Mouse (Mus musculus) cortical plate, adult 2 months (tissue): Measurements from ENCODE around the gene Selenon. TPM values are rescaled to one million over a fixed set of nuclear protein-coding genes. Genes with fewer than 3 reads are reported as not detected.
"Not testable (repeated sequence)": the region's sequence is repeated elsewhere in the genome, so short reads cannot be mapped to it uniquely, and the experiment has no call there.

ENCODE experiments used
- H3K27ac ChIP-seq: fragments of 200-500 bp; 2 replicates; pipeline ENCODE4 v1.5.1; 2012; ENCODE audit warnings: low read length, control low read depth, inconsistent platforms; ENCODE audit not compliant: insufficient read depth
- H3K4me1 ChIP-seq: fragments of 200-500 bp; 2 replicates; pipeline ENCODE4 v1.6.1; 2011; ENCODE audit warnings: low read length; ENCODE audit not compliant: control insufficient read depth, insufficient read depth
- H3K4me3 ChIP-seq: fragments of 200-500 bp; 2 replicates; pipeline ENCODE4 v1.5.1; 2011; ENCODE audit warnings: mild to moderate bottlenecking, low read length, control low read depth; ENCODE audit not compliant: insufficient read depth
- CTCF ChIP-seq: fragments of 200-500 bp; IDR thresholded peaks from 2 replicates; pipeline ENCODE4 v1.5.1; 2011; ENCODE audit warnings: mild to moderate bottlenecking, control low read depth, low read length; ENCODE audit not compliant: insufficient read depth; ENCODE audit errors: extremely low read depth
- POLR2A ChIP-seq: fragments of 200-500 bp; IDR thresholded peaks from 2 replicates; pipeline ENCODE4 v1.6.1; 2011; ENCODE audit warnings: mild to moderate bottlenecking, low read length, control low read depth; ENCODE audit not compliant: insufficient read depth; ENCODE audit errors: extremely low read depth
- polyA plus RNA-seq: library from polyadenylated mRNA; depleted of rRNA; stranded (reverse); fragments of >200 nt; gene quantifications from 2 replicates; pipeline ENCODE4 v1.2.3, GENCODE M21; 2012

The Selenon gene
- polyA plus RNA-seq, 1 experiment = 19.0 TPM

DNA sequence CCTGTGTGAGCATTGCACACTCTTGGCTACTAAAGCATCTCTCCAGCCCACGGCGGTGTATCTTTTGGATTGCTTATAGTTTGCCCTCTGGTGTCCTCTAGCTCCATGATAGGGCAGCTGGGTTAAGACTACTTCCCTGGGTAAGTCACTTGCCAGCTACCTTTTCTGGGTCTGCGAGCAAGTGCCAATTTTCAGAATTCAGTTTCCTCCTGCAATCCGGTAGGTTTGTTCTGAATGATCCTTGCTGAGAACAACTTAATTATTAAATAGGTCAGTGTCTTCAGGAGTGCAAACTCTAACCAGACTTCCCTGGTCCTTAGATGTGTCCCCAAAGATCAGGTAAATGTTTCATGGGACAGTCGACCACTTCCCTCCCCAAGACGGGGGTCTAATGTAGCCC, 50.9 kb downstream of the Selenon start:
- no peak overlapping the region for H3K4me3 ChIP-seq
- TF ChIP-seq CTCF (no peak), POLR2A (no peak)

DNA sequence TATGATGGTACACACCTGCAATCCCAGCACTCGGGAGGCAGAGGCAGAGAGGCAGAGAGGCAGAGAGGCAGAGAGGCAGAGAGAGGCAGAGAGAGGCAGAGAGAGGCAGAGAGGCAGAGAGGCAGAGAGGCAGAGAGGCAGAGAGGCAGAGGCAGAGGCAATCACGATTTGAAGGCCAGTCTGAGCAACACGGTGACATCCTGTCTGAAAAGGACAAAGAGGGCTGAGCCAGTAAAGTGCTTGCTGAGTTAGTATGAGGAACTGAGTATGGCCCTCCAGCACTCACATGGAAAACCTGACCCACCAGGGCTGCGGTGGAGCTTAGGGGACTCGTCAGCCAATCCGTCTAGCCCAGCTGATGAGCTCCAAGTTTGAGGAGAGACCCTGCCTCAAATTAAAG, 53.0 kb downstream of the Selenon start:
- H3K4me1 ChIP-seq, H3K27ac ChIP-seq, H3K4me3 ChIP-seq: not testable (repeated sequence)

More for the DNA sequence above, 50.9 kb downstream of the Selenon start:
- no peak overlapping the region for H3K27ac ChIP-seq
- H3K4me1 ChIP-seq = peaks cover 4% of the 10 kb centered on the region; the same call in 1 of the 2 replicates

DNA sequence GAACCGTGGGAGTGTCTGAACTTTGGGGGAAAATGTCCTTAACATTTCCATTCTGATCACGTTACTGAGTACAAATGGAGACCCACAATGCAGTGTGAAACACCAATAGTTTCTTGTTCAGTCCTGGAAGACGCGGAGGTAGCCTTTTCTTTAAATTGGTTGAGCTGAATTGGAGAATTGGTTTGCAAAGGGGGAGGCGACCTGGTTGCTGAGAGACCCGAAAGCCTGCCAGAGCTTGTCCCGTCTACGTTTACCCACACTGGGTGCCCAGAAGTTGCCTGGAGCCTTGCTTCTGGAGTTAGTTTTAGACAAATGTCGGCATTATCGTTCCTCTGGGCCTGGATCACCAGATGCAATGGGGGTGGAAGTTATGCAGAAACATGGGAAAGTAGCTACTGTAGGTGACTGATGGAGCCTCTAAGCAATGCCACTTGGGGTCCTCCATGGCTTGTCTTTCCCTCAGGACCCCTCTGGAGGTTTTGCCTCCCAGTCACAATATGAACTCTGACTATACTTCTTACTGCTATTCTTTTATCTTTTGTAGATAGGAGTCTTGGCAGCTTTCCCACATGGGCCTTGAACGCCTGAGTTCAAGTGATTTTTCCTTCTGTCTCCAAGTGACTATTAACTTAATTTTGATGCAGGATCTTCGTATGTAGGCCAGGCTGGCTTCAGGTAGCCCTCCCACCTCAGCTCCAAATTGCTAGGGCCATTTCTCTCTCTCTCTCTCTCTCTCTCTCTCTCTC, 53.8 kb downstream of the Selenon start:
- no peak for TF ChIP-seq POLR2A
- no peak for TF ChIP-seq CTCF
- peaks cover 8% of the 10 kb centered on the region; the same call in 1 of the 2 replicates for H3K4me1 ChIP-seq
- peak overlapping the region; percentile 48 for H3K4me3 ChIP-seq
- peak overlapping the region; percentile 91 for H3K27ac ChIP-seq

DNA sequence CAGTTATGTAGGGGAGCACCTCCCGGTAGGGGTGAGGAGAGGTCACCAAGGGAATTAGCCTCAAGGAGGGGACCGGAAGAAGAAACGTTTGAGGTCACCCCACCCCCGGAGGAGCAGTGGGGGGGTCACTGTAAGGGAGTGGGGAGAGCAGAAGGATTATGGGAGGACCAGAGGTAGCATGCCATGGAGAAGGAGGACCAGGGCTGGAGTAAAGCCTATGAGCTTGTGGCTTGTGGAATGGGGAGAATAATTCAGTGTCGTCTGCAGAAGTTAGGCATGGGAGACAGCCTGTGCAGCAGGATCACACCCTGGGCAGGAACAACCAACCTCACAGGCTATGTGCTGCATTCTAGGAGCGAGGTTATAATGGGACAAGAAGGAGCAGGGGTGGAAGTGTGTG, 54.7 kb downstream of the Selenon start:
- H3K27ac ChIP-seq = peak overlapping the region; percentile 91
- H3K4me3 ChIP-seq = peak overlapping the region; percentile 48
- TF ChIP-seq CTCF (no peak), POLR2A (no peak; the same call in 1 of the 2 replicates)
- peaks cover 8% of the 10 kb centered on the region; the same call in 1 of the 2 replicates for H3K4me1 ChIP-seq

DNA sequence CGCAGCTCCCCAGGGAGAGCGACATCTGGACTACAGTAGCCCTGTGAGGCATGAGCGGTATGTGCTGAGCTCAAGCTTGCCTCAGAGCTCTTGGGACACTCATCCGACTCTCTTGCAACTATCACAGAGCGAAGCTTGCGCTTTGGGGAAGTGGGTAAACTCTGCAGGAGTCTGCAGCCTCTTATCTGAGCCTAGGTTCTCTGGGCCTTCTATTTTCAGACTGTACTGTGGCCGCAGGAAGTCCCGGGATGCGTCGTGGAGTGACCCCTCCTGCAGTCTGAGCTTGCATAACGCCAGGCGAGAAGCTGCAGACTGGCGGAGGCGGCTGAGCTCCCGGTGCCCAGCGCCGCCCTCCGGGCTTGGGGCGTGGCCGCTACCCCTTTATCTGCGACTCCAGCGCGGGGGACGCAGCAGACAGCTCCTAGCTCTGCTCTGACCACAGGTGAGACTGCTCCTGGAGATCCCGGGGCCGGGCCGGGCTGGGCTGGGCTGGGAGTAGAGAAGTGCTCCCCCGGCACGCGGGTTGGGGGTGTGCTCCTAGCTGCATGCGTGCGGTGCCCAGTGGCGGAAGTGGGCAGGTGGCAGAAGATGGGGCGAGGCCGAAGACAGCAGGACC, 55.3 kb downstream of the Selenon start, which contains the start of gene Paqr7:
TSS of gene Paqr7 (plus strand) at position 103 of the 616 bp plus-strand sequence.
- Histone ChIP-seq H3K27ac (peak within 1 kb of the TSS; percentile 91), H3K4me1 (peaks cover 8% of the 10 kb centered on the region; the same call in 1 of the 2 replicates), H3K4me3 (peak within 1 kb of the TSS; percentile 48)
- TF ChIP-seq POLR2A = peak; percentile 74
- TF ChIP-seq CTCF = no peak

DNA sequence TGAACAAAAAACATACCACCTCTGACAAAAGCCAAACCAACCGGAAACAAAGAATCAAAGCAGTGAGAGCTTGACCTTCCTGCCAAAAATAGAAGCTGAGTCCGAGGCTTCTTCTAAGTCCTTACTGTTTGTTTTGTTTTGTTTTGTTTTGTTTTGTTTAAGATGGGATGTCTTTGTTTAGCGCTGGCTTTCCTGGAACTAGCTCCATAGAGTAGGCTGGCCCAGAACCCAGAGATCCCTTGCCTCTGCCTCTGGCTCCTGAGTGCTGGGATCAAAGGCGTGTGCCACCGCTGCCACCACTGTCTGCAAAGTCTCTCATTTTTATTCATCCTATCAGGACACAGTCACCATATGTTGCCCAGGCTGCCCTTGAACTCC, 56.4 kb downstream of the Selenon start:
- no peak overlapping the region for H3K4me3 ChIP-seq
- TF ChIP-seq CTCF (no peak), POLR2A (no peak)
- H3K4me1 ChIP-seq = peaks cover 8% of the 10 kb centered on the region; the same call in 1 of the 2 replicates
- peak overlapping the region; percentile 91 for H3K27ac ChIP-seq

DNA sequence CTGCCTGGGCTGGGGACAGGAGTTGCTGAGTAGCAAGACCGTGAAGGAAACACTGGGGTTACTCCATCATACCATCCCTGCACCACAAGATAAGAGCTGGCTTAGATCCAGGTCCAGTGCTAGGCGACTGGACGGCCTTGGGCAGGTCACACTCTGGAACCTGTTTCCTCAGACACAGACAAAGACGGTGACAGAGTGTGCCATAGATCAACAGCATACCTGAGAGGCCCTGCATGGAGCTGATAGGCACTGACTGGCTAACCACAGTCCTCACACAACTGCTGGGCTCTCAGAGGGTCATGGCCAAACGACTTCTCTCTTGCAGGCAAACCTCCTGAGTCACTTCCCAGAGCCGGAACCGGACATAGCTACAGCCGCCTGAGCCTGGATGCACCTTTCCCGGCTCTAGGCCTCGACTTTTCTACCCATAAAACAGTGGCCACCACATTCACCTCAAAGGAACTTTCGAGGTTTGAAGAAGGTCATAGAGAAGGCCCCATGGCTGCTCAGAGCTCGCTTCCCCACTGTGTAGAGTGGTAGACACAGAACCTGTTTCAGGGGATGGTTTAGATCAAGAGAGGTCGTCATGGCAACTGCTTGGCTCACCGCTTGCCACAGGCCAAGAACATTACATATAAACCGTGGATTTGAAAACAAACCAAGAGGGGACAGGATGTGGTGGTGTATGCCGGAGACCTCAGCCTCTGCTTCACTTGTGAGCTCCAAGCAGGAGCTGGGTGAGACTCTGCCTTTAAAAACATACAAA, 57.0 kb downstream of the Selenon start:
- no peak for TF ChIP-seq POLR2A
- TF ChIP-seq CTCF = no peak
- Histone ChIP-seq H3K4me3 (no peak overlapping the region), H3K27ac (peak overlapping the region; percentile 56; the same call in 1 of the 2 replicates), H3K4me1 (peaks cover 8% of the 10 kb centered on the region; the same call in 1 of the 2 replicates)

DNA sequence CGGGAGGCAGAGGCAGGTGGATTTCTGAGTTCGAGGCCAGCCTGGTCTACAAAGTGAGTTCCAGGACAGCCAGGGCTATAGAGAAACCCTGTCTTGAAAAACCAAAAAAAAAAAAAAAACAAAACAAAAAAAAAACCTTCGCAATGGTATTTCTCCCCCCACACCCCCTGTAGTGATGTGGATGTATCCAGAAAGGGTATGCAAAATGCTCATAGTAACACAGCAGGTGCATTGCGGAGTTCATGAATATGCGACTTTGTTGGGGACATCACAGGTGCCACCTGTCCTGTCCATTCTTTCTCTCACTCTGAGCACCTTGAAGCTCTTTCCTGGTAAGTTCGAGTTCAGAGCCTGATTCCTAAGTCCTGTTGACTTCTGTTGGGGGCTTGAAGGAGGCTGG, 57.8 kb downstream of the Selenon start:
- H3K4me1 ChIP-seq, H3K27ac ChIP-seq, H3K4me3 ChIP-seq: not testable (repeated sequence)

DNA sequence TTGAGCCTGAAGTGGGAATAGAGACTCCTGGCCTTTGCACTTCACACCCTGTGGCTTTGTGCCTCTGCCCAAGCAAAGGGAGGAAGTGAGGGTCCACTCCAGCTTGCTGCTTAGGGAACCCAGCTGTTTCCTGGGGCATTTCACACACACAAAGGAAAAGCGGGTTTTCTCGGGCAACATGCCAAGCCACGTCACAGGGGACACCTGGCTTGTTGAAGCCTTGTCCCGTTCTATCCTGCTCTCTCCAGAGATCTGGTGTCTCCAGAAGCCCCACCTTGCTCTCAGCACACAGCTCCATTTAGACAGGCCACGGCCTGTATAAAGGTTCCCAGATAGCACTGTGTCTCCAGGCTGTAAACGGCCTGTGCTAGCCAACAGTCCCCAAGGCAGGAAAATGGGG, 60.2 kb downstream of the Selenon start:
- Histone ChIP-seq H3K4me3 (no peak overlapping the region), H3K27ac (no peak overlapping the region), H3K4me1 (peaks cover 8% of the 10 kb centered on the region; the same call in 1 of the 2 replicates)
- TF ChIP-seq CTCF = no peak
- TF ChIP-seq POLR2A = no peak

DNA sequence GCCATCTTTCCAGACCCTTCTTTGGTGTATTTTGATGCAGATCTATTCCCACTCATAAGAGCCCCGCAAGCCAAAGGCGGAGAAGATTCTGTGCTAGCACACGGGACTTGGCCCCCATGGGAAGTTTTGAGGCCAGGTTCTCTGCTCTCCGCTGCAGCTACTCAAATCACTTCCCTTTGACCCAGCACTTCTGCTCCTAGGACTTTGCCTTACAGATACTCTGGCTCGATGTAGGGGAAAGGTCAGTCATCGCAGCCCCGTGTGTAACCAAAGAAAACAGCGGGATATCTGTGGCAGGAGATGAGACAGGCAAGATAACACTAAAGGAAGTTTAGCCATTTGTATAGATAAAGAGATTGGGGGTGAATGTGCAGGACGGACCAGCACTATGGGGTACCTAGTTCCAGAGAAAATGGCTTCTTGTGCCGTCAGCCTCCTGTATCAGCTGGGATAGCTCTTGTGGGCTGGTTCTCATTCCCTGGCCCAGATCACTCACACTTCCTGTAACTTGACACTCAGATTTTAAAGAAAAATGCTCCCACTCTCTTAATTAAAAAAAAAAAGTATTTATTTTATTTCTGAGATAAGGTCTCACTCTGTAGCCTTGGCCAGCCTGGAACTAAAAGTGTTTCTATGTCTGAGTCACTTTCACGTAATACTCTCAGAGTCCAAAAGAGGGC, 61.8 kb downstream of the Selenon start:
- no peak for TF ChIP-seq POLR2A
- TF ChIP-seq CTCF = no peak
- Histone ChIP-seq H3K4me3 (no peak overlapping the region), H3K27ac (no peak overlapping the region), H3K4me1 (0 out of 2 replicates have a peak, but pooled peaks cover 2% of the 10 kb centered on the region)
